Mouse (Mus musculus) forebrain, embryonic 14.5 days (tissue): ENCODE data around the gene Yipf4. TPM values are rescaled to one million over a fixed set of nuclear protein-coding genes. Genes with fewer than 3 reads are reported as not detected.

Experiments used
- ATAC-seq: fragments of 200-750 bp; cut with Nextera tagmentation; 2 replicates; pipeline ENCODE4 v1.8.0; 2017; ENCODE audit warnings: mild to moderate bottlenecking, moderate library complexity
- DNase-seq: peaks from one replicate; pipeline ENCODE4 v3.0.0-alpha.2; 2015; ENCODE audit warnings: low spot score
- H3K27ac ChIP-seq: fragments of 300-500 bp; sonication (generic); 2 replicates; pipeline ENCODE4 v1.5.1; 2014; ENCODE audit warnings: low read depth, mild to moderate bottlenecking, control low read depth, low read length, moderate library complexity
- H3K27me3 ChIP-seq: fragments of 300-500 bp; sonication (generic); replicated peaks from 2 replicates; pipeline ENCODE4 v1.6.1; 2014; ENCODE audit warnings: low read length, control low read depth, mixed read lengths; ENCODE audit not compliant: control insufficient read depth, insufficient read depth
- H3K36me3 ChIP-seq: fragments of 300-500 bp; sonication (generic); 2 replicates; pipeline ENCODE4 v1.6.1; 2014; ENCODE audit warnings: low read length, control low read depth; ENCODE audit not compliant: control insufficient read depth, insufficient read depth
- H3K4me1 ChIP-seq: fragments of 300-500 bp; sonication (generic); 2 replicates; pipeline ENCODE4 v1.6.1; 2014; ENCODE audit warnings: antibody characterized with exemption, low read length, control low read depth; ENCODE audit not compliant: control insufficient read depth, insufficient read depth
- H3K4me2 ChIP-seq: fragments of 300-500 bp; sonication (generic); 2 replicates; pipeline ENCODE4 v1.6.1; 2014; ENCODE audit warnings: mild to moderate bottlenecking, control low read depth, low read length
- H3K4me3 ChIP-seq: fragments of 300-500 bp; sonication (generic); 2 replicates; pipeline ENCODE4 v1.5.1; 2014; ENCODE audit warnings: low read depth, low read length, control low read depth
- H3K9ac ChIP-seq: fragments of 300-500 bp; sonication (generic); 2 replicates; pipeline ENCODE4 v1.6.1; 2014; ENCODE audit warnings: mild to moderate bottlenecking, low read length, control low read depth, moderate library complexity
- H3K9me3 ChIP-seq: fragments of 300-500 bp; sonication (generic); replicated peaks from 2 replicates; pipeline ENCODE4 v1.6.1; 2016; ENCODE audit warnings: low read length, control low read depth, mixed read lengths; ENCODE audit not compliant: control insufficient read depth
- WGBS: fragments of 180-500 bp; shearing (Covaris S2); extraction: QIAGEN DNeasy Blood & Tissue Kit; methylation state at CpG from one replicate; pipeline ENCODE4 v1.1.7; 2014; 5-methylcytosine and 5-hydroxymethylcytosine counted together
- polyA plus RNA-seq: library from polyadenylated mRNA; unstranded; fragments of >200 nt; fragmentation: Nextera tagmentation; extraction: Ambion mirVana; gene quantifications from 2 replicates; pipeline ENCODE4 v1.2.1, GENCODE M21; 2014

The Yipf4 gene
- polyA plus RNA-seq, 1 experiment from 2014 or later: 67.4 TPM

- Histone ChIP-seq H3K27ac (no peak overlapping the region), H3K36me3 (no peaks in the 10 kb centered on the region), H3K9ac (no peak overlapping the region), H3K9me3 (no peaks in the 10 kb centered on the region), H3K4me1 (no peaks in the 10 kb centered on the region), H3K27me3 (no peaks in the 10 kb centered on the region), H3K4me2 (no peak overlapping the region), H3K4me3 (no peak overlapping the region)
- DNase-seq (no peak), ATAC-seq (no peak)
- 84% methylated on average over 2 of the region's 2 CpGs for WGBS
Observed at GRCm38 (mm10) chr17:74507934-74508333, 18.6 kb downstream of the Yipf4 start.

GRCm38 (mm10) chr17:74508600-74508999 lies 19.3 kb downstream of the Yipf4 start:
- no peak overlapping the region for H3K9ac ChIP-seq
- 91% methylated on average over 3 of the region's 3 CpGs for WGBS
- H3K27me3 ChIP-seq: no peaks in the 10 kb centered on the region
- H3K4me2 ChIP-seq: no peak overlapping the region
- no peak overlapping the region for H3K4me3 ChIP-seq
- H3K27ac ChIP-seq: no peak overlapping the region
- DNase-seq (no peak), ATAC-seq (no peak)
- no peaks in the 10 kb centered on the region for H3K4me1 ChIP-seq
- no peaks in the 10 kb centered on the region for H3K9me3 ChIP-seq
- no peaks in the 10 kb centered on the region for H3K36me3 ChIP-seq

GRCm38 (mm10) chr17:74512308-74512707 lies 23.0 kb downstream of the Yipf4 start:
- Histone ChIP-seq H3K4me2 (no peak overlapping the region), H3K4me1 (no peaks in the 10 kb centered on the region), H3K4me3 (no peak overlapping the region), H3K36me3 (no peaks in the 10 kb centered on the region), H3K9ac (no peak overlapping the region), H3K27ac (no peak overlapping the region), H3K9me3 (no peaks in the 10 kb centered on the region), H3K27me3 (no peaks in the 10 kb centered on the region)
- 77% methylated on average over 2 of the region's 2 CpGs for WGBS
- ATAC-seq: no peak
- no peak for DNase-seq

- WGBS: 91% methylated on average over 8 of the region's 8 CpGs
- Histone ChIP-seq H3K36me3 (no peaks in the 10 kb centered on the region), H3K9me3 (no peaks in the 10 kb centered on the region), H3K27ac (no peak overlapping the region), H3K27me3 (no peaks in the 10 kb centered on the region), H3K9ac (no peak overlapping the region), H3K4me2 (no peak overlapping the region), H3K4me3 (no peak overlapping the region), H3K4me1 (peaks cover 6% of the 10 kb centered on the region; the same call in 1 of the 2 replicates)
- ATAC-seq: no peak
- DNase-seq: no peak
Observed at GRCm38 (mm10) chr17:74522797-74523723, 33.8 kb downstream of the Yipf4 start.

GRCm38 (mm10) chr17:74526117-74526516 lies 36.8 kb downstream of the Yipf4 start:
- Histone ChIP-seq H3K4me3 (no peak overlapping the region), H3K27ac (no peak overlapping the region), H3K9me3 (no peaks in the 10 kb centered on the region), H3K36me3 (no peaks in the 10 kb centered on the region), H3K27me3 (no peaks in the 10 kb centered on the region), H3K4me2 (no peak overlapping the region), H3K4me1 (peaks cover 12% of the 10 kb centered on the region), H3K9ac (no peak overlapping the region)
- WGBS: 87% methylated on average over 2 of the region's 2 CpGs
- ATAC-seq (no peak), DNase-seq (no peak)

- no peaks in the 10 kb centered on the region for H3K27me3 ChIP-seq
- H3K27ac ChIP-seq: peak overlapping the region; percentile 97
- H3K4me2 ChIP-seq: peak overlapping the region; percentile 63
- H3K4me1 ChIP-seq: peaks cover 12% of the 10 kb centered on the region
- DNase-seq (peak; percentile 4), ATAC-seq (peak; percentile 0; the same call in 1 of the 2 replicates)
- no peaks in the 10 kb centered on the region for H3K9me3 ChIP-seq
- WGBS: 74% methylated on average over 9 of the region's 9 CpGs
- peak overlapping the region; percentile 76 for H3K9ac ChIP-seq
- no peaks in the 10 kb centered on the region for H3K36me3 ChIP-seq
- H3K4me3 ChIP-seq: peak overlapping the region; percentile 94
Observed at GRCm38 (mm10) chr17:74526806-74527653, 37.7 kb downstream of the Yipf4 start.

- Histone ChIP-seq H3K9ac (peak within 1 kb of the TSS; percentile 94), H3K9me3 (no peaks in the 10 kb centered on the region), H3K27me3 (no peaks in the 10 kb centered on the region), H3K4me1 (peaks cover 12% of the 10 kb centered on the region), H3K4me2 (peak within 1 kb of the TSS; percentile 69), H3K36me3 (no peaks in the 10 kb centered on the region), H3K4me3 (peak within 1 kb of the TSS; percentile 94), H3K27ac (peak within 1 kb of the TSS; percentile 97)
- WGBS: under 1% methylated on average over 67 of the region's 71 CpGs
- DNase-seq (peak; percentile 99), ATAC-seq (peak; percentile 97)
Observed at GRCm38 (mm10) chr17:74527729-74528607, 38.7 kb downstream of the Yipf4 start, which contains the start of gene Birc6. Birc6 (plus strand) TSS chr17:74528295.
